Mouse (Mus musculus): ENCODE measurements around the gene Stap1. TPM values are rescaled to one million over a fixed set of nuclear protein-coding genes. Genes with fewer than 3 reads are reported as not detected.

Stap1 gene
- polyA plus RNA-seq, 1 experiment from 2014 or later: 0.39 TPM

- no peak overlapping the region for H3K9ac ChIP-seq (ENCODE audit: low read depth, low read length)
- no peak overlapping the region for H3K4me2 ChIP-seq (replicated peaks; ENCODE audit: low read depth)
- no peak overlapping the region for H3K4me3 ChIP-seq (ENCODE audit: low read depth, low read length)
- peaks cover 20% of the 10 kb centered on the region for H3K36me3 ChIP-seq (ENCODE audit: control insufficient read depth, insufficient read depth)
- H3K27me3 ChIP-seq (replicated peaks; ENCODE audit: control insufficient read depth, insufficient read depth, low read length): no peaks in the 10 kb centered on the region
- no peak overlapping the region for H3K27ac ChIP-seq (ENCODE audit: low read depth, low read length)
- no peaks in the 10 kb centered on the region for H3K9me3 ChIP-seq (ENCODE audit: control insufficient read depth)
- ATAC-seq: no peak
- 79% methylated on average over 2 of the region's 2 CpGs for WGBS
- no peaks in the 10 kb centered on the region for H3K4me1 ChIP-seq (replicated peaks; ENCODE audit: control insufficient read depth, insufficient read depth, low read length)
- no peak for TF ChIP-seq CTCF (IDR thresholded peaks at IDR 0.05; ENCODE audit: low read depth)
Observed at GRCm38 (mm10) chr5:86113037-86113436, 41.5 kb downstream of the Stap1 start.

GRCm38 (mm10) chr5:86113997-86114396, 42.5 kb downstream of the Stap1 start:
- no peaks in the 10 kb centered on the region for H3K9me3 ChIP-seq (ENCODE audit: control insufficient read depth)
- no peak overlapping the region for H3K4me3 ChIP-seq (ENCODE audit: low read depth, low read length)
- WGBS: 74% methylated on average over 1 of the region's 1 CpGs
- H3K4me1 ChIP-seq (replicated peaks; ENCODE audit: control insufficient read depth, insufficient read depth, low read length): no peaks in the 10 kb centered on the region
- no peak for TF ChIP-seq CTCF (IDR thresholded peaks at IDR 0.05; ENCODE audit: low read depth)
- no peaks in the 10 kb centered on the region for H3K27me3 ChIP-seq (replicated peaks; ENCODE audit: control insufficient read depth, insufficient read depth, low read length)
- ATAC-seq: no peak
- H3K9ac ChIP-seq (ENCODE audit: low read depth, low read length): no peak overlapping the region
- H3K36me3 ChIP-seq (ENCODE audit: control insufficient read depth, insufficient read depth): peaks cover 26% of the 10 kb centered on the region
- no peak overlapping the region for H3K27ac ChIP-seq (ENCODE audit: low read depth, low read length)
- H3K4me2 ChIP-seq (replicated peaks; ENCODE audit: low read depth): no peak overlapping the region

- Histone ChIP-seq H3K27me3 (replicated peaks; ENCODE audit: control insufficient read depth, insufficient read depth, low read length) (no peaks in the 10 kb centered on the region), H3K4me3 (ENCODE audit: low read depth, low read length) (no peak overlapping the region), H3K4me1 (replicated peaks; ENCODE audit: control insufficient read depth, insufficient read depth, low read length) (no peaks in the 10 kb centered on the region), H3K36me3 (ENCODE audit: control insufficient read depth, insufficient read depth) (peaks cover 20% of the 10 kb centered on the region), H3K9me3 (ENCODE audit: control insufficient read depth) (no peaks in the 10 kb centered on the region), H3K27ac (ENCODE audit: low read depth, low read length) (no peak overlapping the region), H3K9ac (ENCODE audit: low read depth, low read length) (no peak overlapping the region), H3K4me2 (replicated peaks; ENCODE audit: low read depth) (no peak overlapping the region)
- no peak for ATAC-seq
- 89% methylated on average over 9 of the region's 9 CpGs for WGBS
- no peak for TF ChIP-seq CTCF (IDR thresholded peaks at IDR 0.05; ENCODE audit: low read depth)
Observed at GRCm38 (mm10) chr5:86118457-86119094, 47.0 kb downstream of the Stap1 start.

GRCm38 (mm10) chr5:86128749-86129148, 57.2 kb downstream of the Stap1 start:
- TF ChIP-seq CTCF (IDR thresholded peaks at IDR 0.05; ENCODE audit: low read depth): no peak
- Histone ChIP-seq H3K9ac (ENCODE audit: low read depth, low read length) (no peak overlapping the region), H3K4me2 (replicated peaks; ENCODE audit: low read depth) (no peak overlapping the region), H3K9me3 (ENCODE audit: control insufficient read depth) (no peaks in the 10 kb centered on the region), H3K27me3 (replicated peaks; ENCODE audit: control insufficient read depth, insufficient read depth, low read length) (no peaks in the 10 kb centered on the region), H3K27ac (ENCODE audit: low read depth, low read length) (no peak overlapping the region), H3K36me3 (ENCODE audit: control insufficient read depth, insufficient read depth) (peaks cover 22% of the 10 kb centered on the region), H3K4me3 (ENCODE audit: low read depth, low read length) (no peak overlapping the region), H3K4me1 (replicated peaks; ENCODE audit: control insufficient read depth, insufficient read depth, low read length) (no peaks in the 10 kb centered on the region)
- 91% methylated on average over 1 of the region's 1 CpGs for whole genome bisulfite sequencing
- no peak for ATAC-seq

- H3K4me3 ChIP-seq (ENCODE audit: low read depth, low read length): no peak overlapping the region
- no peak overlapping the region for H3K4me2 ChIP-seq (replicated peaks; ENCODE audit: low read depth)
- H3K36me3 ChIP-seq (ENCODE audit: control insufficient read depth, insufficient read depth): peaks cover 17% of the 10 kb centered on the region
- no peak overlapping the region for H3K27ac ChIP-seq (ENCODE audit: low read depth, low read length)
- no peaks in the 10 kb centered on the region for H3K27me3 ChIP-seq (replicated peaks; ENCODE audit: control insufficient read depth, insufficient read depth, low read length)
- H3K9ac ChIP-seq (ENCODE audit: low read depth, low read length): no peak overlapping the region
- no peak for ATAC-seq
- H3K4me1 ChIP-seq (replicated peaks; ENCODE audit: control insufficient read depth, insufficient read depth, low read length): no peaks in the 10 kb centered on the region
- H3K9me3 ChIP-seq (ENCODE audit: control insufficient read depth): no peaks in the 10 kb centered on the region
- TF ChIP-seq CTCF (IDR thresholded peaks at IDR 0.05; ENCODE audit: low read depth): no peak
Observed at GRCm38 (mm10) chr5:86129828-86130227, 58.3 kb downstream of the Stap1 start.

Other genes starting within 250 kb of the Stap1 start
- gene Cenpc1, start 6.2 kb upstream of the Stap1 start, polyA plus RNA-seq (2015; fragmentation: Nextera tagmentation; extraction: Ambion mirVana): 10.0 and 10.4 TPM in 2 replicates
- 4.9 and 5.2 TPM in 2 replicates for gene Uba6, start 101.1 kb downstream of the Stap1 start, polyA plus RNA-seq (2015; fragmentation: Nextera tagmentation; extraction: Ambion mirVana)
- not detected in 2 replicates for gene Gnrhr, start 126.2 kb downstream of the Stap1 start, polyA plus RNA-seq (2015; fragmentation: Nextera tagmentation; extraction: Ambion mirVana)
- not detected in 2 replicates for gene Tmprss11c, start 217.6 kb downstream of the Stap1 start, polyA plus RNA-seq (2015; fragmentation: Nextera tagmentation; extraction: Ambion mirVana)